Mouse (Mus musculus): Measurements from ENCODE around the gene Slc9a1.
A peak's percentile ranks its signal among the peaks of the same experiment; 100 is the strongest.

Slc9a1 gene

DNA sequence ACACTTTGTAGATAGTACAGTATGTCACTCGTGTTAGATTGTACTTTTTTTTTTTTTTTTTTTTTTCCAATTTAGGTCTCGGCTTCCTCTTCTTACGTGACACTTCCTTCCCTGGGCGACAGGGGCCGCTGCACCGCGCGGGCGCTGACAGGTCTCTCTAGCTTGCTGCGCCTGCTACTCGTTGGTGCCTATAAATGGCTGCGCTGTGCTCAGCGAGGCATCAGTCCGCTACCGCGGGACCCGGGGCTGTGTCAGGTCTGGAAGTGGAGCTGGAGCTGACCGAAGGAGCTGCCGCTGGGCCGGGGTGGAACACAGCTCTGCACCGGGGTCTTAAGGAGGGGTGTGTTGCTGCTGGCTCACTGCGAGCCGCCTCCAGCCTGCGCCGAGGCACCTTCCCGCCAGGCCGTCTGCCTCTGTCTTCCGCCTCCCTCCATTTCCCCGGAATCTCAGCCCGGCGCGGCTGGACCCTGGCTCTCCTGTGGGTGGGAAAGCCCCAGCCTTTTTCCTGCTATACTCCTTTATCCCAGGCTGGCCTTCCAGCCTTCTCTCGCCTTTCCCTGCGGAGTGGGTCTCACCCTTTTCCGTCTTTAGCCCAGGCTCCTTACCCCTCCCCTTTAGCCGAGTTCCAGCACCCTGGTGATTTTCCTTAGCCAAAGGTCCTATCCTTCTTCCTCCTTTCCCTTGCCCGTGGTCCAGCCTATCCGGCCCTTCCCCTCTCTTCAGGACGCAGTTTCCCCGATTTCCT, at the start of gene Slc9a1:
Slc9a1 (plus strand) TSS at position 154 of the 745 bp plus-strand sequence.
- DNase-seq (ENCODE audit: low read depth, low spot score): peak; percentile 97
- Histone ChIP-seq H3K27me3 (ENCODE audit: control insufficient read depth, insufficient read depth, low read length, poor library complexity, severe bottlenecking) (no peaks in the 10 kb centered on the region), H3K36me3 (ENCODE audit: control insufficient read depth, insufficient read depth, low read length, poor library complexity, severe bottlenecking) (0 out of 2 replicates have a peak, but pooled peaks cover 2% of the 10 kb centered on the region)

DNA sequence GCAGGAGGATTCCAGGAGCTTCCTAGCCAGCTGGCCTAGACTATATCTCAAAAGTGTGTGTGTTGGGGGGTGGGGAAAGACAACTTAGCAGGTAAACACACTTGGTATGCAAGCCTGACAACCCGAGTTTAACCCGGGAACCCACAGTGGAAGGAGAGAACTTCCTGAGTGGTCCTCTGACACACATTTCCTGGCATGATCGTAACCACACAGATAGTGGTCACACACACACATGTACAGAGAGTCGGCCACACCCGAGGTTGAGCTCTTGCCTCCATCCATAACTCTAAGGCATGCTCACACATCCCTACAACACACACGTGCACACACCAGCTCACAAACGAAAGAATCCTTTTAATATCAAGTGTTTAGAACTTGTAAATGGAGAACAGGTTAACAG, 41.4 kb upstream of the Slc9a1 start:
- no peak for DNase-seq (ENCODE audit: low read depth, low spot score)
- Histone ChIP-seq H3K27me3 (ENCODE audit: control insufficient read depth, insufficient read depth, low read length, poor library complexity, severe bottlenecking) (no peaks in the 10 kb centered on the region), H3K36me3 (ENCODE audit: control insufficient read depth, insufficient read depth, low read length, poor library complexity, severe bottlenecking) (no peaks in the 10 kb centered on the region)

DNA sequence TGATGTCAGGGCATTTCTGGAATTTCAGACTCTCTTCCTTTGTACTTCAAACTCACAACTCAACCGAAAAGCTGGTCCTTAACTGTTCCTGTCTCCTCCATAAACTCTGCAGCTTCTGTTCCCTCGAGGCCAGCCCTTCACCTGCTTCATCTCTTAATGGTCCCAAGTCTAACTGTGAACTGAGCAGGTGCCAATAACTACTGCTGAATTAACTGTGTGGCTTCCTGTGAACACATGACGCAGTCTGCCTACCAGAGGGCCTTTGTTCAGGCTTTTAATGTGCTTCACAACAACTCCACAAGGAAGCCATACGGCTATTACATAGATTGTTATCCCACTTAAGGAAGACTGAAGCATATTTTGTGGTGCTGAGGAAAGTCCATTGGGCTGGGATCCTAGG, 39.2 kb upstream of the Slc9a1 start:
- no peak for DNase-seq (ENCODE audit: low read depth, low spot score)
- no peaks in the 10 kb centered on the region for H3K36me3 ChIP-seq (ENCODE audit: control insufficient read depth, insufficient read depth, low read length, poor library complexity, severe bottlenecking)

DNA sequence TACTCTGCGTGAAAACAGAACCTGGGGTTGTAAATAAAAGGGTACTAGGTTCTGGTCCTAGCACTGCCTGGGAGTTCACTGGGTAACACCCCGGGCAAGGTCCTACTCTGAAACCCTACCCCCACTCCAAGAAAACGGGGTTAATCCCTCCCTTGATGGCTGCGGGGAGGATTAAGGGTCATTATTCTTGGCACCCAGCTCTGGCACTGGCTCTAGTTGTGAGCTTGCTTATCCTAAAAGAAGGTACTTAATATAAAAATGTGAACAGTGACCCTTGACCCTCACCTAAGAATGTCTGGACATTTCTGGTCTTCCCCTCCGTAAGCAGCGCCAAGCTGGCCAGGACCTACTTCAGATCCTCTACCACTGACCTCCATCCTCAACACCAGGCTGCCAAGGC, 36.2 kb upstream of the Slc9a1 start:
- no peak for DNase-seq (ENCODE audit: low read depth, low spot score)
- Histone ChIP-seq H3K36me3 (ENCODE audit: control insufficient read depth, insufficient read depth, low read length, poor library complexity, severe bottlenecking) (no peaks in the 10 kb centered on the region), H3K27me3 (ENCODE audit: control insufficient read depth, insufficient read depth, low read length, poor library complexity, severe bottlenecking) (no peaks in the 10 kb centered on the region)

More for the DNA sequence above, 39.2 kb upstream of the Slc9a1 start:
- no peaks in the 10 kb centered on the region for H3K27me3 ChIP-seq (ENCODE audit: control insufficient read depth, insufficient read depth, low read length, poor library complexity, severe bottlenecking)

DNA sequence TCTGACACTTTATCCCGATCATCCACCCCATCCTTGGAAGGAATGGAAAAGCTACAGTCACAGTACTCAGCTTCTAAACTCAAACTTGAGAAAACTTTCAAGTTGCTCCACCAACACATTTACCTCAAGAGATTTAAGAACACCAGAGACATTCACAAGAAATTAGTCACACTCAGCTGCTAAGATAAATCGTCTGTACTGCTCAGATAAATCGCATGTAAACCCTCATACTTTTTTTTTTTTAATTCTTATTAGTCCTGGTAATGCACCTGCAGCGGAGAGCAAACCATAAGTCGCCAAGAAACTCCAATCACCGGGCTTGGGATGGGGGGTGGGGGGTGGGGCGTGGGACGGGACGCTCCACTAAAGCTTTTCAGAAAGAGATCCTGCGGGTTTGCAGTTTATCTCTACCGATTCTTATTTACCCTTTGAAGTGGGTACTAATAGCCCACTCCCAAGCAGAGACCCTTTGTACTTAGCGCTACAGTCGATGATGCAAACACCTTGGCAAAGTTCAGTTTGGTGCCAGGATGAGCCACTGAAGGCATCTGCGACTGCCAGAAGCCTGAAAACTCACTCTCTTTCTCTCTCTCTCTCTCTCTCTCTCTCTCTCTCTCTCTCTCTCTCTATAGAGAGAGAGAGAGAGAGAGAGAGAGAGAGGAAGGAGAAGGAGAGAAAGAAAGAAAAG, 31.5 kb upstream of the Slc9a1 start:
- no peak for DNase-seq (ENCODE audit: low read depth, low spot score)
- H3K27me3 ChIP-seq (ENCODE audit: control insufficient read depth, insufficient read depth, low read length, poor library complexity, severe bottlenecking): no peaks in the 10 kb centered on the region

DNA sequence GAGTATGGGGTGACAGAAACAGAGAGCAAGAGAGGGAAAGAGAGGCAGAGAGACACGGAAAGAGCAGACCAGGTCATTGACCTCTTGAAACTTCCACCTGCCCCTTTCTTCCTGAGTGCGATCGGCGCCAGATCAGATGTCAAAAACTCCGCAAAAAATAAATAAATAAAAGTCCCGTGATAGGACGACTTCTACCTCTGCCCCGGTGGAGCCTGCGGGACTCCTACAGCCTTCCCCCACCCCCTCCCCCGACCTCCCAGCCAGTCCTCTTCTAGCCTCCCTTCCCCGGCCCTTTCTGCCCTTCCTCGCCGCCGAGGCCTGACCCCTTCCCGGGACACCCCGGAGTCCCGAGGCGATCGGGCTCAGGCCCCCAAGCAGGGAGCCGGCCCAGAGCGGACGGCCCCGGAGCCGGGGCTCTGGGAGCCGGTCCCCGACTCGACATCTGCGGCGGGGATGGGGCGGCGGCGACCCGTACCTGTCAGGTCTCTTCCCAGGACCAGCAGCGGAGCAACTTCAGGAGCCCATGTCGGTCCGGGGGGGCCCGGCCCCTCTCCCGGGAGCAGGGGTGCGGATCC, 30.9 kb upstream of the Slc9a1 start:
- Histone ChIP-seq H3K27me3 (ENCODE audit: control insufficient read depth, insufficient read depth, low read length, poor library complexity, severe bottlenecking) (no peaks in the 10 kb centered on the region), H3K36me3 (ENCODE audit: control insufficient read depth, insufficient read depth, low read length, poor library complexity, severe bottlenecking) (no peaks in the 10 kb centered on the region)
- DNase-seq (ENCODE audit: low read depth, low spot score): peak; percentile 36

More for the DNA sequence above, 31.5 kb upstream of the Slc9a1 start:
- no peaks in the 10 kb centered on the region for H3K36me3 ChIP-seq (ENCODE audit: control insufficient read depth, insufficient read depth, low read length, poor library complexity, severe bottlenecking)

DNA sequence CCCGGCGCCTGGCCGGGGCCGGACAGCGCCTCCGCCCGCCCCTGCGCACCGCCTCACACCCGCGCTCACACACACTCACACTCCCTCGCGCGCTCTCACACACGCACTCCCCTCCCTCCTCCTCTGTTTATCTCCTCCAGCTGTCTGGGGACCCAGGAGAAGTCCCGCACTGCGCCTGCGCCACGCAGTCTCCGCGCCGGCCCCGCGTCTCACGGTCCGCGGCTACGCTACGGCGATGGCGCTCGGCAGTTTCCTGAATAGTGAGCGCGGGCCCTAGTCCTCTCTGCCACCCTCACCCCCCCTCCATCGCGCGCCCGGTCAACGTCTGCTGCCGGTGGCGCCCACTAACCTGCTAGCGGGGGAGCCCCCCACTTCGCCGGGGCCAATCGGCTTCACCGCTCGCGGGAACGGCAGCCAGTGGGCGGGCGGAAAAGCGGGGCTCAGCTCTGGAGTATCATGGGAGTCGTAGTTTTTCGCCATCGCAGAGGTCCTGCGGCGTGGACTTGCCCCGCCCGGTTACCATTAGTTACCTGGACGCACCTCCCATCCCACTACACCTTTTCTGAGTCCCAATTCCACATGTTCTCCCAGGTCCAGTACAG, 30.3 kb upstream of the Slc9a1 start:
- H3K36me3 ChIP-seq (ENCODE audit: control insufficient read depth, insufficient read depth, low read length, poor library complexity, severe bottlenecking): no peaks in the 10 kb centered on the region
- no peaks in the 10 kb centered on the region for H3K27me3 ChIP-seq (ENCODE audit: control insufficient read depth, insufficient read depth, low read length, poor library complexity, severe bottlenecking)
- DNase-seq (ENCODE audit: low read depth, low spot score): peak; percentile 97

DNA sequence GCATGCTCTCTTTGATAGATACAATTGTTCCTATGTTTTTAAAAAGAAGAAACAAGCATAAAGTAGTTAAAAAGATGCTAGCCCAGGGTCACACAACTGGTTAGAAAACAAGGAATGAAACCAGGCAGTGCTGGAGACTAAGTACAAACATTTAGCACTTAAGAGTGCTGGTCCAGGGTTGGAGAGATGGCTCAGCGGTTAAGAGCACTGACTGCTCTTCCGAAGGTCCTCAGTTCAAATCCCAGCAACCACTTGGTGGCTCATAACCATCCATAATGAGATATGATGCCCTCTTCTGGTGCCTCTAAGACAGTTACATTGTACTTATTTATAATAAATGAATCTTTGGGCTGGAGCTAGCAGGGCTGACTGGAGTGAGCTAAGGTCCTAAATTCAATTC, 29.3 kb upstream of the Slc9a1 start:
- DNase-seq (ENCODE audit: low read depth, low spot score): no peak
- H3K27me3 ChIP-seq (ENCODE audit: control insufficient read depth, insufficient read depth, low read length, poor library complexity, severe bottlenecking): no peaks in the 10 kb centered on the region
- H3K36me3 ChIP-seq (ENCODE audit: control insufficient read depth, insufficient read depth, low read length, poor library complexity, severe bottlenecking): no peaks in the 10 kb centered on the region

DNA sequence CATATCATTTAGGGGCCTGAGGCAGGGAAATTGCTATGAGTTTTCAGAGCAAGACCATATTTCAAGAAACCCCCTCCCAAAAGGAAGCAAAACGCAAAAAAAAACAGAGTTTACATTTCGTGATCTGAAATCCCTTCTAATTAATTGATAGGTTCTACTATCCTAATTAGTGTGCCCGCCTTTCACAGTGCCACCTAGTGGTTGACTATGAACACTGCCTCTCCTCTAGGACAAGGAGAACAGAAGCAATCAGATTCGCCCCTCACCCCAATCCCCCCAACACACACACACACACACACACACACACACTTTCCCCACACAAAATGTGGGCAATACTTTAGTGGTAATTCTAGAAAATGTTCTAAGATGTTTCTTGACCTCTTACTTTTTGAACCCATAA, 25.4 kb upstream of the Slc9a1 start:
- H3K27me3 ChIP-seq (ENCODE audit: control insufficient read depth, insufficient read depth, low read length, poor library complexity, severe bottlenecking): no peaks in the 10 kb centered on the region
- H3K36me3 ChIP-seq (ENCODE audit: control insufficient read depth, insufficient read depth, low read length, poor library complexity, severe bottlenecking): no peaks in the 10 kb centered on the region
- DNase-seq (ENCODE audit: low read depth, low spot score): peak; percentile 71

DNA sequence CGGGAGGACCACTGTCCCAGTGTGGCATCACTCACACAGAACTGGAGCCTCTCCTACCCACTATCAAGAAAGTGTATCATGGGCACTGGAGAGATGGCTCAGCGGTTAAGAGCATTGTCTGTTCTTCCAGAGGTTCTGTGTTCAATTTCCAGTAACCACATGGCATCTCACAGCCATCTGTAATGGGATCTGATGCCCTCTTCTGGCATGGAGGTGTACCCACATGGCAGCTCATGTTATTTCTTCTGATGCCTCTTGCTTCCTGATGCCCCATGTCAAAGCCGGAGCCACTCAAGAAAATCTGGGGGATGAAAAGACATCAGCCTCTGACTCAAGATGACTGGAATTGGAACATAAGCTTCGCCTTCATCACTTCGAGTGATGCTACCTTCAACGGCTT, 23.8 kb upstream of the Slc9a1 start:
- DNase-seq (ENCODE audit: low read depth, low spot score): peak; percentile 18
- no peaks in the 10 kb centered on the region for H3K27me3 ChIP-seq (ENCODE audit: control insufficient read depth, insufficient read depth, low read length, poor library complexity, severe bottlenecking)
- no peaks in the 10 kb centered on the region for H3K36me3 ChIP-seq (ENCODE audit: control insufficient read depth, insufficient read depth, low read length, poor library complexity, severe bottlenecking)

DNA sequence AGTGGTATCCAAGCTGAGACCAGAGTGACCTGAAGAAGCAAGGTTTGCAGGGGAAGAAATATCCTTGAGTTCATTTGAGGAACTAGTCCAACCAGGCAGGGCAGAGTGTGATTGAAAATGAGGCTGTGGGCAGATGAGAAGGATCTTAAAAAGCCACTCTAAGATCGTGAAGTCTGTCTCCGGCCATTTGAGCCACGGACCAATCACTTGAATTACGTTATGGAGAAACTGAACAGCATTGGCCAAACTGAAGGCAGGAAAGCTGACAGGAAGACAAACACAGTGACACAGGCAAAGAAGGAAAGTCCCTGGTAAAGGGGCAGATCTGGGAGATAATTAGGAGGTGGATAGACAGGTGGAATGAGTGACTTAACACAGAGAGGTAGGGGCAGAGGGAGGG, 22.9 kb upstream of the Slc9a1 start:
- Histone ChIP-seq H3K27me3 (ENCODE audit: control insufficient read depth, insufficient read depth, low read length, poor library complexity, severe bottlenecking) (no peaks in the 10 kb centered on the region), H3K36me3 (ENCODE audit: control insufficient read depth, insufficient read depth, low read length, poor library complexity, severe bottlenecking) (no peaks in the 10 kb centered on the region)
- DNase-seq (ENCODE audit: low read depth, low spot score): no peak

DNA sequence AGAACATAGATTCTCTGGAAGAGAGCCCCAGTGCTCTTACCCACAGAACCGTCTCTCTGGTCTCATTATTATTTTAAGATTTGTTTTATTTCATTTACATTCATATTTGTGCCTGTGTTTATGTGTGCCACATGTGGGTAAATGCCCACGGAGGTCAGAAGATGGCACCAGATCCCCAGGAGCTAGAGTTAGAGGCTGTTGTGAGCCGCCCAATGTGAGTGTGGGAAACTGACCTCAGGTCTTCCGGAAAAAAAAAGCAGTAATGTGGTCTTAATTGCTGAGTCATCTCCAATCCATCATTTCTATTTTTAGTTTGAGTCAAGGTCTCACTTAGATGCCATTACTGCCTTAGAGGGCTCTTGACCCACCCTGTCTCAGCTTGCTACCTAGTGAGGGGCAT, 21.9 kb upstream of the Slc9a1 start:
- no peak for DNase-seq (ENCODE audit: low read depth, low spot score)
- no peaks in the 10 kb centered on the region for H3K27me3 ChIP-seq (ENCODE audit: control insufficient read depth, insufficient read depth, low read length, poor library complexity, severe bottlenecking)
- no peaks in the 10 kb centered on the region for H3K36me3 ChIP-seq (ENCODE audit: control insufficient read depth, insufficient read depth, low read length, poor library complexity, severe bottlenecking)

DNA sequence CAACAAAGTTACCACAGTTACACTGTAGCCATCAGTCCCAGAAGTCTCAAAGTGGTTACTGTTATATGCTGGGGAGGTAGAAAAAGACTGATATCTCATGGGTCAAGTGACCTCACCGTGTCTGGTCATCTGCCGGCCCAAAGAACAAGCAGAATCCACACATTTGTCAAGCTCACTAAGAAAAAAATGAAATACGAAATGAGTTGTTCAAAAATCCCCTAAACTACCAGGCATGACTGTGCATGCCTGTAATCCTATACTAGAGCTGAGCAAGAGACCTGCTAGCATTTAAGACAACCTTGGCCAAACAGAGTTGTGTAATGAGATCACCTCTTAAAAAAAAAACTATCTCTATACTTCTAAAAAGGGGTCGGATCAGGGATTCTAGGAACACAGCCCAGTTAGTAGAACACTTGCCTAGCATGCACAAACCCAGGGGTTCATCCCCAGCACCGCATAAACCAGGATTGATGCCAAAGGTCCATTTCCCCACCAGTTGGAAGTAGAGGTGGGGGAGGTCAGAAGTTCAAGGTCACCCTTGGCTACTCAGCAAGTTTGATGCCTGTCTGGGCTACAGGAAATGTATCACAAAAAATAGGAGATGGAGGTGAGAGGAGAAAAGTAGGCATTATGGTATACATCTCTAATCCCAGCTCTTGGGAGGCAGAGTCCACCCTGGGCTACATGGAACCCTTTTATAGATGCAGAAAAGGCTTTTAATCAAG, 21.3 kb upstream of the Slc9a1 start:
- DNase-seq (ENCODE audit: low read depth, low spot score): no peak
- no peaks in the 10 kb centered on the region for H3K36me3 ChIP-seq (ENCODE audit: control insufficient read depth, insufficient read depth, low read length, poor library complexity, severe bottlenecking)
- no peaks in the 10 kb centered on the region for H3K27me3 ChIP-seq (ENCODE audit: control insufficient read depth, insufficient read depth, low read length, poor library complexity, severe bottlenecking)

DNA sequence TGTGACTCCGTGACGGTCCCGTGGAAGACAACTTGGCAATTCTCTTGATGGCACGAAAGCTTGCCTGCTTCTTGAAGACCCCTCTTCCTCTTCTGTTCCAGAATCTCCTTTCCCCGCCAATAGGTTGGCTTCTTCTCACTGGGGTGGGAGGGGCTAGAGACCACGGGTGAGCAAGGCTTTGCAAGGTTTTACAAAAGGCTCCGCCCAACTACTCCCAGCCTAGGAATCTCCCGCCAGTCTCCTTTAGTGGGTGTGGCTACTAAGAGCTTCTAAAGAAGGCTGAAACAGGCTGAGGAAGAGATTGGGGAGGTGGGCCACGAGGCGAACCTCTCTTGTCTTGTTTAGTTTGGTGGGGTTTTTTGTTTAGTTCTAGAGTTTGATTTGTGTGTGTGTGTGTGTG, 16.7 kb upstream of the Slc9a1 start:
- no peak for DNase-seq (ENCODE audit: low read depth, low spot score)
- Histone ChIP-seq H3K27me3 (ENCODE audit: control insufficient read depth, insufficient read depth, low read length, poor library complexity, severe bottlenecking) (no peaks in the 10 kb centered on the region), H3K36me3 (ENCODE audit: control insufficient read depth, insufficient read depth, low read length, poor library complexity, severe bottlenecking) (no peaks in the 10 kb centered on the region)

All from splenic B cell, adult 2 months (primary cell).